Mouse (Mus musculus) skeletal muscle tissue, adult 2 months (tissue): ENCODE measurements around the gene Hmcn2.

ENCODE experiments used
- DNase-seq: peaks from one replicate; pipeline ENCODE4 v3.0.0-alpha.2; 2012; ENCODE audit warnings: low read depth, low spot score

Hmcn2 gene

GRCm38 (mm10) chr2:31477234-31478161, 163.3 kb downstream of the Hmcn2 start:
- DNase-seq = no peak

- peak; percentile 85 for DNase-seq
Observed at GRCm38 (mm10) chr2:31482914-31483575, 168.8 kb downstream of the Hmcn2 start.

GRCm38 (mm10) chr2:31484187-31484586, 170.0 kb downstream of the Hmcn2 start:
- DNase-seq = peak; percentile 45

GRCm38 (mm10) chr2:31489166-31489565, 175.0 kb downstream of the Hmcn2 start:
- no peak for DNase-seq

GRCm38 (mm10) chr2:31490556-31490955, 176.3 kb downstream of the Hmcn2 start:
- no peak for DNase-seq

GRCm38 (mm10) chr2:31492308-31492707, 178.1 kb downstream of the Hmcn2 start:
- DNase-seq = no peak

GRCm38 (mm10) chr2:31493243-31493642, 179.0 kb downstream of the Hmcn2 start:
- no peak for DNase-seq

GRCm38 (mm10) chr2:31494315-31494714, 180.1 kb downstream of the Hmcn2 start:
- DNase-seq = no peak

- no peak for DNase-seq
Observed at GRCm38 (mm10) chr2:31495046-31495476, 180.8 kb downstream of the Hmcn2 start.

- no peak for DNase-seq
Observed at GRCm38 (mm10) chr2:31496141-31496540, 181.9 kb downstream of the Hmcn2 start.

GRCm38 (mm10) chr2:31497113-31497512, 182.9 kb downstream of the Hmcn2 start:
- no peak for DNase-seq

- DNase-seq = no peak
Observed at GRCm38 (mm10) chr2:31497635-31498034, 183.4 kb downstream of the Hmcn2 start.

GRCm38 (mm10) chr2:31499327-31500291, 185.4 kb downstream of the Hmcn2 start:
- DNase-seq = no peak

- DNase-seq = no peak
Observed at GRCm38 (mm10) chr2:31500292-31501204, 186.3 kb downstream of the Hmcn2 start.

GRCm38 (mm10) chr2:31501448-31502130, 187.4 kb downstream of the Hmcn2 start:
- DNase-seq = no peak

GRCm38 (mm10) chr2:31502616-31503522, 188.7 kb downstream of the Hmcn2 start:
- no peak for DNase-seq

GRCm38 (mm10) chr2:31505472-31505871, 191.3 kb downstream of the Hmcn2 start:
- no peak for DNase-seq

GRCm38 (mm10) chr2:31508851-31509250, 194.6 kb downstream of the Hmcn2 start:
- no peak for DNase-seq
